Mouse (Mus musculus) cerebellum, adult 2 months (tissue): Measurements from ENCODE around the gene Fam229a.

Experiments
- CTCF ChIP-seq: fragments of 200-500 bp; IDR thresholded peaks from 2 replicates; pipeline ENCODE4 v1.5.1; 2011; ENCODE audit warnings: low read depth, mild to moderate bottlenecking, control low read depth, low read length, moderate library complexity, borderline replicate concordance; ENCODE audit not compliant: insufficient read depth
- POLR2A ChIP-seq: fragments of 200-500 bp; IDR thresholded peaks from 2 replicates; pipeline ENCODE4 v1.6.1; 2011; ENCODE audit warnings: low read length, control low read depth, borderline replicate concordance; ENCODE audit not compliant: insufficient read depth

- TF ChIP-seq CTCF (no peak), POLR2A (no peak)
Observed at GRCm38 (mm10) chr4:129481090-129481489, 9.9 kb upstream of the Fam229a start.
